Comparison of ENCODE assay signal across 11 mouse cellular contexts in the genomic region with DNA sequence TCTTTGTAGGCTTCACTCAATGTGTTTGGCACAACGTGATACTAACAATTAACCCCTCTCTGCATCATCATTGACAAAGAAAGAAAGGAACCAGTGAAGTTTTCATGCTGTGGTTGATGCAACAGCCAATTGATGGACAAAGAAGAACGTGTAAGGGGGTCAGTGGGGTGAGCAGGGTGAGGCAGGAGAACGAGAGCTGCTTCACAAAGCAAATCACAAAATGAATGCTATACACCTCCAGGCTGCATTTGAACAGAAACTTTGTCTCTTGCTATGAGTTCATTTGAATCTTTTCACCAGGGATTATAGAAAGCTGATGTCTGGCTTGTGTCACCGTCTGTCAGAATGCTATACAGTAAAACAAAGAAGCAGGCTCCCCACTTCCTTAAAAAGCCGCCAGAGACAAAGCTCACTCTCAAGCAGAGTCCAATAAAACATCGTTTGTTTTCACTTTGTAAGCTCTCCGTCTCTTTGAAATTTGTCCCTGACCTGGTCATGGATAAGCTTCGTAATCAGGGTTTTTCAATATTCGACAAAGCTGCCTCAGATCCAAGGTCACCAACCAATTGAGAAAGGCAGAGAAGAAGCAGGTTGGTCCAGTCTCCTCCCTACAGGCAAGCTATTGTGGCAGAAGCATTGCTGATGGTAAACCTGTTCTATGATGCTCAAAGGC.
DNase-seq lines count a peak whose midpoint lies in the region; ATAC-seq lines count a peak whose summit lies in the region.
"Had no signal": no experiment of that assay in that cellular context is flagged by ENCODE, and none has a peak within 500 bp of the region (broad histone marks: within the 10 kb centered on the region; RNA-seq: fewer than 3 reads in every experiment).

No protein-coding gene starts in this region.

- ATAC-seq in forebrain, embryonic 12.5 days (ENCODE audit: low FRiP score): no peak
- ATAC-seq in limb, embryonic 13.5 days (ENCODE audit: low FRiP score, low read depth): no peak
- ATAC-seq in forebrain, embryonic 14.5 days: peak; percentile 32; the same call in 1 of the 2 replicates
- peak; percentile 65; the same call in 1 of the 2 replicates for ATAC-seq in stomach, embryonic 15.5 days (ENCODE audit: insufficient read depth, low FRiP score, low read depth)

- WGBS in forebrain, embryonic 10.5 days: 42% methylated on average over 9 of the region's 9 CpGs
- WGBS in forebrain, embryonic 12.5 days: 11% methylated on average over 9 of the region's 9 CpGs
- WGBS in limb, embryonic 13.5 days: 45% methylated on average over 9 of the region's 9 CpGs
- 68% methylated on average over 9 of the region's 9 CpGs for WGBS in limb, embryonic 10.5 days
- 9% methylated on average over 9 of the region's 9 CpGs for WGBS in forebrain, embryonic 14.5 days
- whole genome bisulfite sequencing in stomach, embryonic 15.5 days: 15% methylated on average over 9 of the region's 9 CpGs

- peaks cover 13% of the 10 kb centered on the region for H3K4me1 ChIP-seq in forebrain, embryonic 10.5 days
- peaks cover 12% of the 10 kb centered on the region for H3K4me1 ChIP-seq in forebrain, embryonic 12.5 days
- no peaks in the 10 kb centered on the region for H3K4me1 ChIP-seq in limb, embryonic 13.5 days
- no peaks in the 10 kb centered on the region for H3K4me1 ChIP-seq in limb, embryonic 10.5 days
- H3K4me1 ChIP-seq in forebrain, embryonic 14.5 days (ENCODE audit: control insufficient read depth, insufficient read depth, low read length): peaks cover 9% of the 10 kb centered on the region; the same call in 1 of the 2 replicates
- H3K4me1 ChIP-seq in stomach, embryonic 15.5 days: peaks cover 3% of the 10 kb centered on the region; the same call in 1 of the 2 replicates
- H3K4me1 ChIP-seq: embryonic facial prominence, embryonic 15.5 days had no signal

- no peaks in the 10 kb centered on the region; the same call in 1 of the 2 replicates for H3K27me3 ChIP-seq in forebrain, embryonic 10.5 days (ENCODE audit: poor library complexity, severe bottlenecking)
- no peaks in the 10 kb centered on the region for H3K27me3 ChIP-seq in forebrain, embryonic 12.5 days
- no peaks in the 10 kb centered on the region for H3K27me3 ChIP-seq in limb, embryonic 13.5 days
- H3K27me3 ChIP-seq in limb, embryonic 10.5 days (ENCODE audit: low read depth, poor library complexity, severe bottlenecking): no peaks in the 10 kb centered on the region
- H3K27me3 ChIP-seq in forebrain, embryonic 14.5 days (replicated peaks; ENCODE audit: control insufficient read depth, insufficient read depth, low read length): no peaks in the 10 kb centered on the region
- H3K27me3 ChIP-seq in stomach, embryonic 15.5 days (replicated peaks): no peaks in the 10 kb centered on the region
- H3K27me3 ChIP-seq: embryonic facial prominence, embryonic 15.5 days had no signal

- peak overlapping the region; percentile 44; the same call in 1 of the 2 replicates for H3K27ac ChIP-seq in forebrain, embryonic 10.5 days
- no peak overlapping the region for H3K27ac ChIP-seq in forebrain, embryonic 12.5 days
- no peak overlapping the region for H3K27ac ChIP-seq in limb, embryonic 13.5 days
- no peak overlapping the region for H3K27ac ChIP-seq in limb, embryonic 10.5 days
- no peak overlapping the region for H3K27ac ChIP-seq in forebrain, embryonic 14.5 days (ENCODE audit: low read depth, low read length)
- no peak overlapping the region for H3K27ac ChIP-seq in stomach, embryonic 15.5 days
- H3K27ac ChIP-seq: embryonic facial prominence, embryonic 15.5 days had no signal

- no peak overlapping the region for H3K4me3 ChIP-seq in forebrain, embryonic 10.5 days
- no peak overlapping the region for H3K4me3 ChIP-seq in forebrain, embryonic 12.5 days (replicated peaks)
- no peak overlapping the region for H3K4me3 ChIP-seq in limb, embryonic 13.5 days
- H3K4me3 ChIP-seq in limb, embryonic 10.5 days: no peak overlapping the region
- no peak overlapping the region for H3K4me3 ChIP-seq in forebrain, embryonic 14.5 days (ENCODE audit: low read depth, low read length)
- H3K4me3 ChIP-seq in stomach, embryonic 15.5 days (replicated peaks): no peak overlapping the region
- H3K4me3 ChIP-seq: embryonic facial prominence, embryonic 15.5 days had no signal

- H3K9me3 ChIP-seq in forebrain, embryonic 10.5 days: no peaks in the 10 kb centered on the region
- H3K9me3 ChIP-seq in forebrain, embryonic 12.5 days: no peaks in the 10 kb centered on the region
- no peaks in the 10 kb centered on the region for H3K9me3 ChIP-seq in limb, embryonic 13.5 days
- H3K9me3 ChIP-seq in limb, embryonic 10.5 days (replicated peaks): no peaks in the 10 kb centered on the region
- no peaks in the 10 kb centered on the region for H3K9me3 ChIP-seq in forebrain, embryonic 14.5 days (replicated peaks; ENCODE audit: control insufficient read depth, low read length)
- H3K9me3 ChIP-seq in stomach, embryonic 15.5 days: no peaks in the 10 kb centered on the region
- H3K9me3 ChIP-seq: embryonic facial prominence, embryonic 15.5 days had no signal

- no peak overlapping the region for H3K9ac ChIP-seq in forebrain, embryonic 12.5 days
- H3K9ac ChIP-seq in limb, embryonic 13.5 days: no peak overlapping the region
- no peak overlapping the region for H3K9ac ChIP-seq in forebrain, embryonic 14.5 days (ENCODE audit: low read length)
- H3K9ac ChIP-seq in stomach, embryonic 15.5 days: no peak overlapping the region
- H3K9ac ChIP-seq: embryonic facial prominence, embryonic 15.5 days had no signal

- DNase-seq in forebrain, embryonic 10.5 days (ENCODE audit: extremely low spot score, low spot score): no peak
- no peak for DNase-seq in limb, embryonic 10.5 days (ENCODE audit: low spot score)
- DNase-seq in forebrain, embryonic 14.5 days (ENCODE audit: low spot score): no peak
- DNase-seq in lung, postnatal 14 days: no peak
- DNase-seq: cerebellum, adult 2 months; kidney, adult 11 months; thymus, postnatal 4 days had no signal

- no peak overlapping the region for H3K4me2 ChIP-seq in forebrain, embryonic 12.5 days
- 0 out of 2 replicates have a peak overlapping the region, but pooled peaks have one; percentile 7 for H3K4me2 ChIP-seq in limb, embryonic 13.5 days (replicated peaks)
- H3K4me2 ChIP-seq in forebrain, embryonic 14.5 days (ENCODE audit: low read length): no peak overlapping the region
- peak overlapping the region; percentile 25; the same call in 1 of the 2 replicates for H3K4me2 ChIP-seq in stomach, embryonic 15.5 days
- H3K4me2 ChIP-seq: embryonic facial prominence, embryonic 15.5 days had no signal

- H3K36me3 ChIP-seq in forebrain, embryonic 10.5 days (replicated peaks): no peaks in the 10 kb centered on the region
- no peaks in the 10 kb centered on the region for H3K36me3 ChIP-seq in forebrain, embryonic 12.5 days (replicated peaks)
- no peaks in the 10 kb centered on the region for H3K36me3 ChIP-seq in limb, embryonic 13.5 days
- H3K36me3 ChIP-seq in limb, embryonic 10.5 days: no peaks in the 10 kb centered on the region
- H3K36me3 ChIP-seq in forebrain, embryonic 14.5 days (ENCODE audit: control insufficient read depth, insufficient read depth, low read length): no peaks in the 10 kb centered on the region
- no peaks in the 10 kb centered on the region for H3K36me3 ChIP-seq in stomach, embryonic 15.5 days
- H3K36me3 ChIP-seq: embryonic facial prominence, embryonic 15.5 days had no signal

Comparison
In these comparisons a context has a peak if more than half of its experiments do, and no peak if none do; other contexts are left out.
1. ATAC-seq: peak in forebrain, embryonic 14.5 days (single experiment) and stomach, embryonic 15.5 days (single experiment); none in forebrain, embryonic 12.5 days (single experiment) and limb, embryonic 13.5 days (single experiment).
2. H3K4me2 ChIP-seq: peak in limb, embryonic 13.5 days (single experiment) and stomach, embryonic 15.5 days (single experiment); none in forebrain, embryonic 12.5 days (single experiment) and forebrain, embryonic 14.5 days (single experiment).